Comparison of ENCODE assay signal across 8 mouse cellular contexts in the genomic region with DNA sequence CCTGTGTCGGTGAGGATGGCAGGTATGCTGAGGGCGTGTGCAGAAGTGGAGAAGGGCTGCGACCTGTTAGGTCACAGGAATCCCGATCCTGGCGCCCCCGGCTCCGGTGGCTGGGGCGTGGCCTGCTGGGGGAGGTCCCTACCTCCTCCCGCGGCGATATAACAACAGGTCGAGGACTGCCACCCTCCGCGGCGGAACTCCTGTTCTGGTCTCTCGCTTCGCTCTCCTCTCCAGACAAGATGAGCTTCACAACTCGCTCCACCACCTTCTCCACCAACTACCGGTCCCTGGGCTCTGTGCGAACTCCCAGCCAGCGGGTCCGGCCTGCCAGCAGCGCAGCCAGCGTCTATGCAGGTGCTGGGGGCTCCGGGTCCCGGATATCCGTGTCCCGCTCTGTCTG. TPM values are rescaled to one million over a fixed set of nuclear protein-coding genes. Genes with fewer than 3 reads are reported as not detected.
DNase-seq lines count a peak whose midpoint lies in the region; ATAC-seq lines count a peak whose summit lies in the region.

A gene (plus strand): TSS at position 141 of the 400 bp plus-strand sequence.

- no peak within 1 kb of the TSS for H3K4me3 ChIP-seq in forebrain, embryonic 14.5 days (ENCODE audit: low read depth, low read length)

- H3K27me3 ChIP-seq in forebrain, embryonic 14.5 days (replicated peaks; ENCODE audit: control insufficient read depth, insufficient read depth, low read length) = peaks cover 34% of the 10 kb centered on the region

- H3K9me3 ChIP-seq in forebrain, embryonic 14.5 days (replicated peaks; ENCODE audit: control insufficient read depth, low read length) = no peaks in the 10 kb centered on the region

- intact Hi-C loops in left cerebral cortex, postnatal 4 days (cut with DNase I) = no loop called here

- H3K9ac ChIP-seq in forebrain, embryonic 14.5 days (ENCODE audit: low read length) = 0 out of 2 replicates have a peak within 1 kb of the TSS, but pooled peaks have one; percentile 13

- no peak within 1 kb of the TSS for H3K27ac ChIP-seq in forebrain, embryonic 14.5 days (ENCODE audit: low read depth, low read length)

- no peak for ATAC-seq in forebrain, embryonic 14.5 days
- peak; percentile 84 for ATAC-seq in megakaryocyte-erythroid progenitor cell, adult 5-6 weeks (replicated peaks; ENCODE audit: low FRiP score, low TSS enrichment, poor library complexity, severe bottlenecking)

- peak; percentile 44 for DNase-seq in kidney, adult 18-20 months
- DNase-seq in kidney, adult 8-10 months = no peak
- DNase-seq in forebrain, embryonic 14.5 days (ENCODE audit: low spot score) = no peak
- DNase-seq in kidney, postnatal 36 days = peak; percentile 33 to 54
- DNase-seq in yolk sac, embryonic 10.5 days (ENCODE audit: low spot score) = peak; percentile 89
- no peak for DNase-seq in left cerebral cortex, postnatal 4 days
- no peak for DNase-seq in adrenal gland, adult 18-20 months (ENCODE audit: low spot score in 2 of 2)

- 5% methylated on average over 28 of the region's 28 CpGs for WGBS in forebrain, embryonic 14.5 days

- peaks cover 2% of the 10 kb centered on the region; the same call in 1 of the 2 replicates for H3K4me1 ChIP-seq in forebrain, embryonic 14.5 days (ENCODE audit: control insufficient read depth, insufficient read depth, low read length)

- peak within 1 kb of the TSS; percentile 32; the same call in 1 of the 2 replicates for H3K4me2 ChIP-seq in forebrain, embryonic 14.5 days (ENCODE audit: low read length)

- no peaks in the 10 kb centered on the region for H3K36me3 ChIP-seq in forebrain, embryonic 14.5 days (ENCODE audit: control insufficient read depth, insufficient read depth, low read length)

RNA-seq across cellular contexts. Expression of the gene that starts here (rescaled TPM):
- polyA plus RNA-seq in forebrain, embryonic 14.5 days (2014; fragmentation: Nextera tagmentation; extraction: Ambion mirVana) = 5.6 and 7.1 TPM in 2 replicates
- 8.3 TPM in 1 of 2 replicates, not detected in the other for total RNA-seq in megakaryocyte-erythroid progenitor cell, adult 5-6 weeks (2014; fragmentation: Nextera tagmentation)
- 7.2 and 11.5 TPM in 2 replicates for total RNA-seq in megakaryocyte-erythroid progenitor cell, adult 5-6 weeks (2017)
- total RNA-seq in left cerebral cortex, postnatal 4 days (2021) = under 1 TPM; 0.26 to 0.64 TPM
- 1 to 10 TPM; 1.0 to 1.3 TPM for total RNA-seq in adrenal gland, adult 18-20 months (2021)

Comparison
In these comparisons a context has a peak if more than half of its experiments do, and no peak if none do; other contexts are left out.
1. DNase-seq: peak in kidney, adult 18-20 months (single experiment), kidney, postnatal 36 days (2 of 2) and yolk sac, embryonic 10.5 days (single experiment); none in kidney, adult 8-10 months (0 of 2), forebrain, embryonic 14.5 days (single experiment), left cerebral cortex, postnatal 4 days (single experiment) and adrenal gland, adult 18-20 months (0 of 2).